Mouse (Mus musculus): ENCODE results near the gene Dusp9. TPM values are rescaled to one million over a fixed set of nuclear protein-coding genes. Genes with fewer than 3 reads are reported as not detected.
A peak's percentile ranks its signal among the peaks of the same experiment; 100 is the strongest.

The Dusp9 gene
- polyA plus RNA-seq, 1 experiment: 214 TPM

GRCm38 (mm10) chrX:73639901-73640469, 766 bp downstream of the Dusp9 start:
- H3K27ac ChIP-seq (ENCODE audit: insufficient read depth, low read length): no peak overlapping the region
- H3K36me3 ChIP-seq (ENCODE audit: control insufficient read depth, insufficient read depth, low read length, poor library complexity, severe bottlenecking): peaks cover 6% of the 10 kb centered on the region; the same call in 1 of the 2 replicates
- H3K4me1 ChIP-seq (ENCODE audit: control insufficient read depth, insufficient read depth, low read length): no peaks in the 10 kb centered on the region
- H3K9ac ChIP-seq (ENCODE audit: low read depth, poor library complexity, severe bottlenecking): peak overlapping the region; percentile 79
- no peak for TF ChIP-seq EP300 (IDR thresholded peaks at IDR 0.05; ENCODE audit: insufficient read depth, low read depth, low read length)
- no peaks in the 10 kb centered on the region for H3K9me3 ChIP-seq (replicated peaks; ENCODE audit: control insufficient read depth, insufficient read depth, low read length, poor library complexity, severe bottlenecking)
- H3K27me3 ChIP-seq (ENCODE audit: control insufficient read depth, insufficient read depth, low read length, poor library complexity, severe bottlenecking): no peaks in the 10 kb centered on the region
- peak overlapping the region; percentile 97 for H3K4me3 ChIP-seq (ENCODE audit: low read depth, low read length)

DNA sequence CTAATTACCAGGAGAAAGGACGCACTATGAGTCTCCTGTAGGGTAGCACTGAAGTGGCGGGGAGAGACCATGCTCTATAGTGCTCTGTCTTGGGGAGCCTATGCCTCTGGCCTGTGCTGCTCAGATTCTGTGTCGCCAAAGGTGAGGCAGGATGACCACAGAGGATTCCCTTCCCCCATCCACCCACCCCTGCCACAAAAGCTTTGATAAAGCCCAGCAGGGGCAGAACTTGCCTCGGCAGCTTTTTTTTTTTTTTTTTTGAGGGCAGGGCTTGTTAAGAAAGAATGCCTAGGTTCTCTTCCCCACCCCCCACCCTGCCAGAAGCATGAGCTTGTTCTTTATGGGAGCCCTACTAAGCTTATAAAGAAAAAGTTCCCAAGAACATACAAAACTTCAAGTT, 5.9 kb downstream of the Dusp9 start:
- peaks cover 6% of the 10 kb centered on the region; the same call in 1 of the 2 replicates for H3K36me3 ChIP-seq (ENCODE audit: control insufficient read depth, insufficient read depth, low read length, poor library complexity, severe bottlenecking)
- no peaks in the 10 kb centered on the region for H3K27me3 ChIP-seq (ENCODE audit: control insufficient read depth, insufficient read depth, low read length, poor library complexity, severe bottlenecking)
- no peak overlapping the region for H3K4me3 ChIP-seq (ENCODE audit: low read depth, low read length)
- no peak for TF ChIP-seq CTCF (IDR thresholded peaks at IDR 0.05; ENCODE audit: low read depth, low read length)
- TF ChIP-seq POLR2A (IDR thresholded peaks at IDR 0.05; ENCODE audit: insufficient read depth, low read length): no peak
- TF ChIP-seq EP300 (IDR thresholded peaks at IDR 0.05; ENCODE audit: insufficient read depth, low read depth, low read length): no peak
- no peak overlapping the region for H3K9ac ChIP-seq (ENCODE audit: low read depth, poor library complexity, severe bottlenecking)
- no peaks in the 10 kb centered on the region for H3K4me1 ChIP-seq (ENCODE audit: control insufficient read depth, insufficient read depth, low read length)
- no peaks in the 10 kb centered on the region for H3K9me3 ChIP-seq (replicated peaks; ENCODE audit: control insufficient read depth, insufficient read depth, low read length, poor library complexity, severe bottlenecking)
- no peak overlapping the region for H3K27ac ChIP-seq (ENCODE audit: insufficient read depth, low read length)

- no peaks in the 10 kb centered on the region for H3K36me3 ChIP-seq (ENCODE audit: control insufficient read depth, insufficient read depth, low read length, poor library complexity, severe bottlenecking)
- no peak overlapping the region for H3K9ac ChIP-seq (ENCODE audit: low read depth, poor library complexity, severe bottlenecking)
- TF ChIP-seq POLR2A (IDR thresholded peaks at IDR 0.05; ENCODE audit: insufficient read depth, low read length) (no peak), CTCF (IDR thresholded peaks at IDR 0.05; ENCODE audit: low read depth, low read length) (no peak), EP300 (IDR thresholded peaks at IDR 0.05; ENCODE audit: insufficient read depth, low read depth, low read length) (no peak)
- no peak overlapping the region for H3K27ac ChIP-seq (ENCODE audit: insufficient read depth, low read length)
- H3K4me1 ChIP-seq (ENCODE audit: control insufficient read depth, insufficient read depth, low read length): no peaks in the 10 kb centered on the region
- H3K9me3 ChIP-seq (replicated peaks; ENCODE audit: control insufficient read depth, insufficient read depth, low read length, poor library complexity, severe bottlenecking): no peaks in the 10 kb centered on the region
- H3K27me3 ChIP-seq (ENCODE audit: control insufficient read depth, insufficient read depth, low read length, poor library complexity, severe bottlenecking): no peaks in the 10 kb centered on the region
- no peak overlapping the region for H3K4me3 ChIP-seq (ENCODE audit: low read depth, low read length)
Observed at GRCm38 (mm10) chrX:73650869-73651268, 11.7 kb downstream of the Dusp9 start.

GRCm38 (mm10) chrX:73653392-73653791, 14.2 kb downstream of the Dusp9 start:
- Histone ChIP-seq H3K27me3 (ENCODE audit: control insufficient read depth, insufficient read depth, low read length, poor library complexity, severe bottlenecking) (no peaks in the 10 kb centered on the region), H3K4me3 (ENCODE audit: low read depth, low read length) (no peak overlapping the region)
- TF ChIP-seq POLR2A (IDR thresholded peaks at IDR 0.05; ENCODE audit: insufficient read depth, low read length) (no peak), EP300 (IDR thresholded peaks at IDR 0.05; ENCODE audit: insufficient read depth, low read depth, low read length) (no peak), CTCF (IDR thresholded peaks at IDR 0.05; ENCODE audit: low read depth, low read length) (no peak)

GRCm38 (mm10) chrX:73654177-73654576, 15.0 kb downstream of the Dusp9 start:
- Histone ChIP-seq H3K4me1 (ENCODE audit: control insufficient read depth, insufficient read depth, low read length) (no peaks in the 10 kb centered on the region), H3K4me3 (ENCODE audit: low read depth, low read length) (no peak overlapping the region), H3K36me3 (ENCODE audit: control insufficient read depth, insufficient read depth, low read length, poor library complexity, severe bottlenecking) (no peaks in the 10 kb centered on the region), H3K27me3 (ENCODE audit: control insufficient read depth, insufficient read depth, low read length, poor library complexity, severe bottlenecking) (no peaks in the 10 kb centered on the region), H3K27ac (ENCODE audit: insufficient read depth, low read length) (no peak overlapping the region), H3K9me3 (replicated peaks; ENCODE audit: control insufficient read depth, insufficient read depth, low read length, poor library complexity, severe bottlenecking) (no peaks in the 10 kb centered on the region), H3K9ac (ENCODE audit: low read depth, poor library complexity, severe bottlenecking) (no peak overlapping the region)
- TF ChIP-seq POLR2A (IDR thresholded peaks at IDR 0.05; ENCODE audit: insufficient read depth, low read length): no peak
- TF ChIP-seq EP300 (IDR thresholded peaks at IDR 0.05; ENCODE audit: insufficient read depth, low read depth, low read length): no peak
- no peak for TF ChIP-seq CTCF (IDR thresholded peaks at IDR 0.05; ENCODE audit: low read depth, low read length)

More at GRCm38 (mm10) chrX:73653392-73653791, 14.2 kb downstream of the Dusp9 start:
- H3K27ac ChIP-seq (ENCODE audit: insufficient read depth, low read length): no peak overlapping the region
- no peak overlapping the region for H3K9ac ChIP-seq (ENCODE audit: low read depth, poor library complexity, severe bottlenecking)
- no peaks in the 10 kb centered on the region for H3K36me3 ChIP-seq (ENCODE audit: control insufficient read depth, insufficient read depth, low read length, poor library complexity, severe bottlenecking)
- no peaks in the 10 kb centered on the region for H3K9me3 ChIP-seq (replicated peaks; ENCODE audit: control insufficient read depth, insufficient read depth, low read length, poor library complexity, severe bottlenecking)
- H3K4me1 ChIP-seq (ENCODE audit: control insufficient read depth, insufficient read depth, low read length): no peaks in the 10 kb centered on the region

DNA sequence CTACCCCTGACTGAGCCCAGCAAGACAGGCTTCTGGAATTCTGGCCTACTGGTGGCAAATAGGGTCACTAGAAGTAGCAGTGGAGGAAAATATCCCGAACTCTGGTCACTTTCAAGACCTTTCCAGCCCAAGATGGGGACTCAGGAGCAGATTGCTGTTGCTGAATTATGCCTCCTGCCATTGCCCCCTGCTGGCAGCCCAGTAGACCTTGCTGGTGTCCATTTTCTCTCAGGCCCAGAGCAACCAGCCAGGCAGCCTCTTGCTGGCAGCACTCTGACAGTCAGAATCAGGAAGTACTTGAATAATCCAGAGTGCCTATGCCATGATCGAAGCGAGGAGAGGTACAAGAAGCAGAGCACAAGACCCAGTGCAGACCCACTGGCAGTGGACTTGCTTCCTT, 16.3 kb downstream of the Dusp9 start:
- no peaks in the 10 kb centered on the region for H3K4me1 ChIP-seq (ENCODE audit: control insufficient read depth, insufficient read depth, low read length)
- no peak overlapping the region for H3K4me3 ChIP-seq (ENCODE audit: low read depth, low read length)
- H3K9ac ChIP-seq (ENCODE audit: low read depth, poor library complexity, severe bottlenecking): no peak overlapping the region
- no peaks in the 10 kb centered on the region for H3K36me3 ChIP-seq (ENCODE audit: control insufficient read depth, insufficient read depth, low read length, poor library complexity, severe bottlenecking)
- no peaks in the 10 kb centered on the region for H3K9me3 ChIP-seq (replicated peaks; ENCODE audit: control insufficient read depth, insufficient read depth, low read length, poor library complexity, severe bottlenecking)
- TF ChIP-seq EP300 (IDR thresholded peaks at IDR 0.05; ENCODE audit: insufficient read depth, low read depth, low read length) (no peak), POLR2A (IDR thresholded peaks at IDR 0.05; ENCODE audit: insufficient read depth, low read length) (no peak), CTCF (IDR thresholded peaks at IDR 0.05; ENCODE audit: low read depth, low read length) (no peak)
- H3K27me3 ChIP-seq (ENCODE audit: control insufficient read depth, insufficient read depth, low read length, poor library complexity, severe bottlenecking): no peaks in the 10 kb centered on the region
- no peak overlapping the region for H3K27ac ChIP-seq (ENCODE audit: insufficient read depth, low read length)
